Mouse (Mus musculus) urinary bladder, postnatal 10 days (tissue): ENCODE measurements around the gene Gabbr2.

Source experiments
- DNase-seq: peaks from one replicate; pipeline ENCODE4 v3.0.0; 2022; ENCODE audit warnings: low spot score

Gene Gabbr2

DNA sequence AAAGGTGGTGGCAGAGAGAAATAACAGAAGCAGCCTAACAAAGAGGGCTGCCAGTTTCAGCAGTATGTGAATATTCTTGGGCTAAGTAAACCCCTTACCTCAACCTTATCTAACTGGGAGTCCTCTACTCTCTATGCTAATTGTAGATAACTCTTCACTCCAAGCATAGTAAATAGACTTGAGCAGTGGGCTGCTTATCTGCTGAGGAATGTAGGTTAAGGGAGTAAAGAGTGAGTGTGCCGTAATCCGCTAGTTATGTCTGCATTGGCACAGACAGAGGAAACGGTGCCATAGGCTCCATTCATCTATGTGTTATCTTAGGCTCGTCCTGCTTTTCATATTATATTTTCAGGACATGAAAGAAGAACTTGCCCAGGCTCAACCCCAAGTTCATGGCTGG, 129.0 kb downstream of the Gabbr2 start:
- DNase-seq: no peak

DNA sequence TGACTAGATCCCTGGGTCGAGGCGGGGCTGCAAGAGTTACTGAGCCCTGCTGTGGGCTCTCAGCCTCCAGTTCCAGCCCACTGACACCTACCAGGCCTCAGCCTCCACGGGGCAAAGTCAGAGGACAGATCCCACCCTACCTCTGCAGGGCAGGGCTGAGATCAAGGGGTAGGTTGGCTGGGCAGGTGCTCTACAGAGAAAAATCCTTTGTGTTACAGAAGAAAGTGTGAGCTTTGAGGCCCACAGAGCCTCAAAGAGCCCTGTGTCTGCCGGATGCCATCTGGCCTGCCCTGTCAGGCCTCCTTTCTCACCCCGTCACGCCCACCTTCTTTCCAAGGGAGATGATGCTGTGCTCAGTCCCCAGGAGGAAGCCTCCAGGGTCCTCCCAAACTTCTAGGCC, 131.1 kb downstream of the Gabbr2 start:
- DNase-seq: no peak

DNA sequence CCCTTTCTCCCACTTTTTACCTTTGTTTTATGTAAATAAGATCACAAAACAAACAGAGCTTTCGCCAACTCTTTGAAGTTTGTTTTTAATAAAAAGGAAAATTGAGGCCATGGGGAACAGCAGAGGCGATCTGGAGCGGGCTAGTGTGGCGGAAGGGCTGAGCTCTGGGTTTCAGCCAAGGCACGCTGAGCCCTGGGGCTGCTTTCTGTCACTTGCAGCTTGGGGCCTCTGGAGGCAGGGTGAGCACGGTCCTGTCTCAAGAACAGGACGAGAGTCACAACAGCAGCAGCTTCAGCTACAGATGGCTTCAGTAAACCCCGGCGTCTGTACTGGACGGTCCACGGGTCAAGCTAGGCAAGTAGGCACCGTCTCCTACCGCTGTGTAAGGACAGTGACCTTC, 132.8 kb downstream of the Gabbr2 start:
- no peak for DNase-seq

DNA sequence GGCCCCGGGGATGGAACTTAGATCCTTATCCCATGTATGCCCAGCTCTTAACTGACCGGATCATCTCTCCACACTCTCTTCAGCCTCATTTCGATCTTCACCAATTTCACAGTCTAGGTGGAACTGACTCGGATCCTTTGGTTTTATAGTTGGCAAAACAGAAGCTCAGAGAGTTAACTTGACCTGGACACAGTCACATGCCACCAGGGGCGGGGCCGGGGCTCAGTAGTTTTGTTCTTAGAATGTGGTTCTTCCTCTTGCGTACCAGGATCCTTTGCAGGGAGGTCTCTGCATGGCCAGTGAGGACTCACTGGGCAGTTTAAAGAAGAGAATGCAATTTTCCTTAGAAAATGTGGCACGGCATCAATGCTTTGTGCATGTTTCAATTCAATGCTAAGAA, 135.5 kb downstream of the Gabbr2 start:
- no peak for DNase-seq

DNA sequence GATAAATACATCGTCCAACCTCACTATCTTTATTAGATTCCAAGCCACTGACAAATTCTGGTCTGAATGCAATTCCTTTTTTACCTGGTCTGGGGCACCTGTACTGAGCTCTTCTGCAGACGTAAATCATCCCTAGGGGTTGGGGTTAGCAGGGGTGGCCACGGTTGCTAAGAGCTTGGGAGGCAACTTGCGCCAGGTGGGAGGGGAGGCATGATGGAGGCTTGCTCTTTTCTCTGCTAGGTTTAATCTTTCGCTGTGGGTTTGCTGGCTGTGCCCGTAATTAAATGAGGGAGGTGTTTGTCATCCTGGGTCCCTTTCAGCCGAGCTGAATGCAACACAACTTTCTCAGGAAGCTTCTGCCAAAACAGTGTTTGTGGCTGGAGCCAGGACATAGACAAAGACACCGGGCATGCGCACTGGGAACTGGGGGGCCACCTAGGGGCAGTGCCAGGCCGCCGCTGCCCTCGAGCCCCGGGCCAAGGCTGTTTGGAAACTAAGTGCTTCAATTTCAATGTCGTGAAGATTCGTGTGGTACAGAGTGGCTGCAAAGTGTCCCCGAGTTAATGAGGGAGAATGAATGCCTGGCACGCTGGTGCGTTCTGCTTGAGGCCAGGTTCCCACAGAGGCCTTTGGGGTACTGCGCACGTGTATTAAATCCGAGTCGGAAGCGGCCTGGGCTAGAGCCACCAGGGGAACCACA, 136.8 kb downstream of the Gabbr2 start:
- no peak for DNase-seq

DNA sequence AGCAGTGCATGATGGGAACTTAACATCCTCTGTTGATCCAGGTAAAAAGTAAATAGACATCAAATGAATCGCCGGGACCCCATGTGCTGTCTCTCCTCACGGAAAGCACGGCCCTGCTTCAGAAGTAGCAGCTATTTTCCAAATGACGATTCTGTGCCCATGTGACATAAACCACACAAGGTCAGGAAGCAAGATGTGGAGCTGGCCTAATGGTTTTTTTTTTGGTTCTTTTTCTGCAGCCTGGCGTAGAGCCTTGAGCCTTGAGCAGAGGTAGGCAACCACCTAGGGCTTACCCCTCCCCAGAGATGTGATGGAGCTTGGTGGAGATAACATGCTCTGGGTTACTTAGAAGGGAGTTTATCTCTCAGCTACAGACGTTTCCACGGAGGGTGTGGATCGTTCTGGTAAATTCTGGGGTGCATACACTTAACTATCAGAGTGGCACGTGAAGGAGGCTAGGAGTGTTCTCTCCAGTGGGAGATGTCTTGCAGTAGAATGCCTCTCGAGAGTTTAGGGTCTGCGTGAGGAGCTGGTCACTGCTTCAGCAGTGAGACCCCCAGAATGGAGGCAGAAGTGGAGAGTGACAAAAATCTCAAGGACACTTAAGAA, 137.7 kb downstream of the Gabbr2 start:
- DNase-seq: no peak

DNA sequence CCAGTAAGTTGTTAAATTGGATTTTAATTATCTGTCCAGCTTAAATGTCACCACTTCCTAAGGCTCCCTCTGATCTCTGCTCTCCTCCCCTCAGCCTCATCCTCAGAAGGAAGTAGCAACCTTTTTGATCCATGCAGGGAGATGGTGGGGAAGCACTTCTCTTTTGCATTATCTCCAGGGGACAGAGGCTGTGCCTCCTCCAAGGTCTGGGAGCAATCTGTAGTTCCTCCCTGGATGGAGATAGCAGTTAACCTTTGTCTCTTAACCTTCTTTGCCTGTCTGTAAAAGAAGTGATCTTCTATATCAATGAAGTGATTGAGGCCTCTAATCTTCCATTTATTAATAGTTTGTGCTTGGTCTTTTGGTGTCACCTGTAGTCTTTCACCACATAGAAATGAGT, 143.9 kb downstream of the Gabbr2 start:
- no peak for DNase-seq

DNA sequence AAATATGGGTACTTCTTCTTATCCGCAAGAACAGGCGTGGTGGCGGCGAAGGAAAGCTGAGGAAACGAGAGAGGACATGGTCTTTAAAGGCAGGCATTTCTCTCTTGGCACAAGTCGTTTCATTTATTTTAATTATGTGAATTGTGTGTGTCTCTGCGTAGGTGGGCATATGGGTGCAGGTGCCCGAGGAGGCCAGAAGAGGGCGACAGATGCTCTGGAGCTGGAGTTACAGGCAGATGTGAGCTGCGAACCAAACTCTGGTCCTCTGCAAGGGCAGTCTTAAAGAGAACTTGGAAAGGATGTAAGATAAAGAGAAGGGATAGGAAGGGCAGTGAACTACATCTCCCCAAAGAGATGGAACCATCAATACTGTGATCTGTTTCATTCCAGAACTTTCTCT, 145.3 kb downstream of the Gabbr2 start:
- DNase-seq: no peak

DNA sequence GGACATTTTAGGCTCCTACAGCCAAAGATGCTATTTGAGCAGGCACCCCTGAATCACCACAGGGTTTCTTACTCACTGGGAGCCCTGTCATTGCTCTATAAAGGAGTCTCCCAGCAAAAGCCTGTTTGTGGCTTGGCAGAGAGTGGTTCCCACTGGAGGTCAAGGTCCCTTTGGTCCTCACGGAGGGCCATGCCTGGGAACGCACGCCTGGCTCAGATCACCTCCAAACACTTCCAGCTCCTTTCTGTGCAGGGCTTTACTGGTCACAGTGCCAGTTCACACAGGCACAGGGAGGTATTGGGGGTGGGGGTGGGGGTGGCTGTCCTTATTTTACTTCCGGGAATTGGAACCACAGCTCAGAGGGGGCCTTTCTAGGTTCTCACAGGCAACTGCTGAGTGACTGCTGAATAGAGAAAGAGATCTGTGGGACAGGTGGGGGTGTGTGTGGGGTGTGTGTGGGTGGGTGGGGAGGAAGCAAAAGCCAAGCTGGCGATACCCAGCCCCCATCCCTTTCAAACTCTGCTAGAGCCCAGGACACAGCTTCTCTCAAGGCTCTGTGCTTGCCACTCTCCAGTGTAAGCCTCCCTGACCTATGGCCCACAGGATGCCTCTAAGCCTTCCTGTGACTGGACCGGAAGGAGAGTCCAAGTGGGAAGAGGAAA, 146.6 kb downstream of the Gabbr2 start:
- DNase-seq: no peak

DNA sequence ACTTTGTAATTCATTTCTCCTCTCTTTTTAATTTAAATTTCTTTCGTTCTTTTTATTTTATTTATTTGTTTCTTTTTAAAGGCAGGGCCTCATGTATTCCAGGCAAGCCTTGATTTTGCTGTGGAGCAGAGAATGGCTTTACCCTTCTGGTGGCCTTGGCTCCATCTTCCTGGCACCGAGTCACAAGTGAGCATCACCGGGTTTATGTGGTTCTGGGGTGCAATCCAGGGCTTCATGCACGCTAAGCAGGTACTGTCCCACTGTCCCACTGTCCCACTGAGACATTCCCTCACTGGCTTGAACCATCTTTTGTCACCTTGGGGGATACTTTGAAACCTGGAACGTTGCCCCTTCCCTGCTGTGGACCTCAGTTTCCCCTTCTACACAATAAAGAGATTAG, 147.1 kb downstream of the Gabbr2 start:
- DNase-seq: no peak

DNA sequence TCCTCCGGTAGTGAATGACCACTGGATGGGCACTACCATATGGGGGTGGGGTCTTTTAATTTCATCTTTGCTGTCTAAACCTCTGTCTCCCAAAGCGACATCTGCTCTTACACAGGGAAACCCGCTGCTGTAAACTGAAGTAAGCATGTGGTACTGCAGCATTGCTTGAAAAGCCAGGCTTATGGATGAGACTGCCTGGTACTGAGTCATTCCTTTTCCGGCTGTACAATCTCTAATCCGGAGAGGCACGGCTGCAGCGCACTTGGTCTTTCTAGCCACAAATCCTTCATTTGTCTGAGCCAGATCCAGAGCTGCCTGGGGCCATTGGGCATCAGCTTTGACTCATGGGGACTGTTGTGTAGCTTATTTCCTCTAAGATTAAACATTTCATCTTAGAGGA, 149.1 kb downstream of the Gabbr2 start:
- DNase-seq: no peak

DNA sequence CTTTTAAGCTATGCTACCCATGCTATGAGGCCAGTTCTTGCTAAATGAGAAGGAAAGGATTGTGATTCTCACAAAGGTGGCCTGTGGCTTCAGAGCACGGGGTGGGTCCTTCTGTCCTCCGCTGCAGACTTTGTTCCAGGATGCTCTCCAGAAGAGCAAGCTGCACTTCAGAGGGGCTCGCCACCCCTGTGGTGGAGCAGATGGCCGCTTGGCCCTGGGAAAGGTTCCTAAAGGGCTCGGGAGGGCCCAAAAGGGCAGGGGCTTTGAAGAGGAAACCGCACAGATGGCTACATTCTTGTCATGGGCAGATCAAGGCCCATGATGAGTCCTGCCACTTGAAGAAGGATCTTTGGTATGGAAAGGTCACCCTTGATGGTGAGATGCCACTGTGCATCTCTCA, 151.5 kb downstream of the Gabbr2 start:
- no peak for DNase-seq

DNA sequence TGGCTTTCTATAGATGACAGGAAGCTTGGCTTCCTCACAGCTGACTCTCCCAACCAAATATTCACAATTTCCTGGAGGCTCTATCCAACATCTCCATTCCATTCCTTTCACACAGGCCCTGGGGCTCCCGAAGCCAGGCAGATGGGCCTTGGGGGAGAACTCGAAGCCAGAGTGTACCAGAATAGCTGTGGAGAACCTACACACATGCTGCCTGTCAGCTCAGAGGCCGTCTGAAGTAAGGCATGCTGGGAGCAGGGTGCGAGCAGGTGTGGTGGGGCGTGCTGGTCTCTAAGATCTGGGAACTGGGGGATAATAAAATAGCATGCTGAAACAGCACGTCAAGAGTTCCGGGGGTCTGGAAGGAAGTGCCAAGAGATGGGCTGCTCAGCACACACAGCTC, 154.3 kb downstream of the Gabbr2 start:
- DNase-seq: no peak

DNA sequence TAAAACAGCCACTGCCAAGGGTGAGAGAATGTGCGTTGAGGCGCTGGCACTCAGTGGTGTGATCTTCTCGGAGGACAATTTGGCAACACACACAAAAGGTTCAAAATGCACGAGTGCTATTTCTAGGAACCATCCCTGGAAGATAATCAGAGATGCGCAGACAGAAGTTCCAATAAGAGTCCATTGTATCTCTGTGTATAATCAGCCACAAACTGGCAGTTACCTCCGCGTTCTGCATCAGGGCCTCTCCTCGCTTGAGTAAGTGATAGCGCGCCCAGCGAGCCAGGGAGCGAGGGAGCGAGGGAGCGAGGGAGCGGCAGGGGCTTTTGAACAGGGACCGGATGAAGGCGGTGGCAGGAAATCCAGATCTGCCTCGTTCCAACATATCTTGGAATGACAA, 155.6 kb downstream of the Gabbr2 start:
- DNase-seq: no peak

DNA sequence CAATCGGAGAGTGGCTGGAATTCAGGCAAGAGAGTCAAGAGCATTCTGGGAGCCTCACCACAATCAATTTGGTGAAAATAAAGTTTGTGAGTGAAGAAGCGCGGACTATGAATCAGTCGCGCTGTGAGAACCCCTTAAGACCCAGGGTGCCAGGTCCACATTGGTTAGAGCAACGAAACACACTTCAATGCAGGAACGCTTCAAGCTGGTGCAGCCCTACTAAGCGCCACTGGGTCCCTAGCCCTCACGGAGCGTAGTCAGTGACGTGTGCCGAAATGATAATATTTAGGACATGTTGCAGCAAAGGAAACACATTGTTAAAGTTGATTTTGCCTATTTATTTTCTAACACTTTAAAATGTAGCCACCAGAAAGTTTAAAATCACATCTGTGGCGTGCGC, 156.6 kb downstream of the Gabbr2 start:
- no peak for DNase-seq

DNA sequence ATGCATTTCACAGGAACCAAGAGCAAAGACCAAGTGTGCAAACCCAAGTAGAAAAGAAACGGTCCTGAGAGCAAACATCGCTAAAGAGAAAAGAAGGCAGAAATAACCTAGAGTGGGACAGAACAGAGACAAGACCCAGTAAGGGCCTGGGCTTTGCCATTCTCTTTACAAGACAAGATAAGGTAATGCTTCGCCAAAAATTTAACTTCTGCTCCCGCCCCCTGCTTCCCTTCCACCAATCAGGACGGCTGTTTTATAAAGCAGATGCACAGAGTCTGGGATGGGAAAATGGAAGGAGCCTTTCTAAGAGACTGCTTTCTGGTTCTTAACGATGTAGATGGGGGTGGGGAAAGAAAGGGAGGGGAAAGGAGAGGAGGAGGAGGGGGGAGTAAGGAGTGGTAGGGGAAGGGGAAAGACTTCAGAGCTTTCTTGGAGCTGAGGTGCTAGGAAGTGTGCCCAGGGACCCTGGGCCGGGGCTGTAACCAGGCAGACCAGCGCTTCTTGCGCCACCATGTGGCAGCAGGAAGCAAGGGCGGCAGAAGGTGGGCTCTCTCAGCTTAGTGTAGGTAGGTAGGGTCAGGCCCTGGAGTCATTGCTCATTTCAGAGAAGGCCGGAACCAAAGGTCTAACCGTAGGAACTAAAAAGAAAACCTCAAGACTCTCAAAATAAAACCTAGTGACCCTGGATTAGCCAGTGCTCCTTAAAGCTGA, 158.7 kb downstream of the Gabbr2 start:
- no peak for DNase-seq

DNA sequence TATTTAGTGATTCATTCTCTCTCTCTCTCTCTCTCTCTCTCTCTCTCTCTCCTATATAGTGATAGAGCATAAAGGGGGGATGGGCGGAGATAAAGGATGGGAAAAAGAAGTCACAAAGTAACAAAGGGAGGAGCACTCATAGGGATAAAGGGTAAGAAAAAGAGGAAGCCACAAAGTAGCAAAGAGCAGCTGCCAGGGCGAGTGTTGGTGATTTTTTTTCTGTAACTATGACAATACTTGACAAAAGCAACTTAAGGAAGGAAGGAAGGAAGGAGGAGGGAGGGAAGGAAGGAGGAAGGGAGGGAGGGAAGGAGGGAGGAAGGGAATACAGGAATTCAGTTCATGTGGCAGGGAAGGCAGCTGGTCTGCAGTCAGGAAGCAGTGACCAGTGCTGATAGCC, 162.0 kb downstream of the Gabbr2 start:
- no peak for DNase-seq

DNA sequence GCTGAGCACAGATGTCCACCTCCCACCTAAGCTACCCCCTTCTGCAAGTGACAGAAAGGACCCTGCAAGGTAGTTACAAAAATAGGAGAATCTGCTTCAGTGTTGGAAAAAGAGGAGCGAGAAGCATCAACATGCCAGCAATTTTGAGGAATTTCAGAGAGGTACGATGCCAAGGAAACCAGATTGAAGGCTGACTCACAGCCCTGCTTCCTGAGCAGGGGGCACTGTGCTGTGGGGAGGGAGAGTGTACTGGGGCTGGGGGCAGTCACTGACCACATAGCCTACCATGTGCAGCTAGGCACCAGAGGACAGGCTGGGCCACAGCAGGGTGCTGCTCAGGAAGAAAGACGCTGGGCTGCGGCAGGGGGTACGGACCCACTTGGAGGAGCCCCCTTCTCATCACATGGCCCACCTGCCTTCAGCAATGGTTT, 163.5 kb downstream of the Gabbr2 start:
- DNase-seq: no peak

DNA sequence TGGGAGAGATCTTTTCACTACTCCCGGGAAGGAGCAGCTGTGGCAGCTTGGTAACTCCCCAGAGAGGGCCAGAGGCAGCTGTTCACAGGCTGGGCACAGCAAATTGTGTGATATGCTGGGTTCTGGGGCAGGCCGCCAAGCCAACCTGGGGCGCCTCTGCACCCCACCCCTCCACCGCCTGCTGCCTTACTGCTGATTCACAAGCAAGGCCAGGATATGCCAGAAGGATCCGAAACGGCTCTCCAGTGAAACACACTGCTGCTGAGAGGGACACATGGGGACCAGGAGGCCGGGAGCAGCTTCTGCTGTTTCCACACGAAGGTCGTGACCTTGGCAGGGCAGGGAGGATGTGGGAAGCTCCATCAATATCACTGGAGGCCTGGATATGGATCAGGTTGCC, 164.2 kb downstream of the Gabbr2 start:
- DNase-seq: no peak

DNA sequence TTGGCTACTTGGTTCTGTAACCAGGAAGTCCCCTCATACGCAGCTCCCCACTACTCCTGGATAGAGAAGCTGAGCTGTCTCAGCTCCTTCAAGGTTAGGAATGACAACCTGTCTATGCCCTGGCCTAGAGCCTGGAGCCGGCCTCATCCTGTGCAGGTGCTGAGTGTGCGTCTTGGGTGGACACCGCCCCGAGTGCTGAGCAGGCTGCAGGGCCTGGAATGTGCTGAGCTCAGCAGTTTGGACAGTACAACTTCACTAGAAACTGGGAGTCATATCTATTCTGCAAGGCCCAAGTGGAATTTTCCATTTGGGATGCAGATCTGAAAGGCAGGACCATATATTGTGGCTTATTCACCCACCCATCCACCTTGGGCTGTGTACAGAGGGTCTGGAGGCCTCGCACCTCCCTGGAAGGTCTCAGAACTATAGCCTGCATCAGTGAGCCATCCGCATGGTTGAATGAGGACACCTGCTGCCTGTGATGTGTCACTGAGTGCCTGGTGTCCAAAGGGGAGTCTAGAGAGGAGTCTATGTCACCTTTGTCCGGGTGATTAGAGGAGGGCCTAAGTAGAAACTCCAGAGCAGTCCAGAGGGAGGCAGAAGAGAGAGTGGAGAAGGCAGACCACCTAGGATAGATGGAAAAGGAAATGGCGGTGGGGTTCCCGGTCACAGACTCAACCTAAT, 165.7 kb downstream of the Gabbr2 start:
- DNase-seq: no peak

DNA sequence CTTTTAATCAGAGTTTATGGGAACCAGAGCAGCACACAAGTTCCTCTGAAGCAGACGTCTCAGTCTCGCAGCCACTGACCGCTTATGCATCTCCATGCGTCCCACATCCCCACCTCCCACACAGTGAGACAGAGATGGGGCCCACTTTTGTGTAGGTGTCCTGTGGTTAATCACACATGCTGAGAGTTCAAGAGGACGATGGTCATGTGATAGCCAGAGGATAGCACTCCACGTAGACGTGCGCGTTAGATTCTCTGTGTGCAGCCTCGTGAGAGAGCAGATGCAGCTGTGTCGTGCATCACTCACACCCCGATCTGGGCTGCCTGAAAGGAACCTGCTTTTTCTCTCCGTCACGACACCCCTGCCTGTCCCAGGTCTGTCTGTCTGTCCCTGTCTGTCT, 167.9 kb downstream of the Gabbr2 start:
- no peak for DNase-seq

DNA sequence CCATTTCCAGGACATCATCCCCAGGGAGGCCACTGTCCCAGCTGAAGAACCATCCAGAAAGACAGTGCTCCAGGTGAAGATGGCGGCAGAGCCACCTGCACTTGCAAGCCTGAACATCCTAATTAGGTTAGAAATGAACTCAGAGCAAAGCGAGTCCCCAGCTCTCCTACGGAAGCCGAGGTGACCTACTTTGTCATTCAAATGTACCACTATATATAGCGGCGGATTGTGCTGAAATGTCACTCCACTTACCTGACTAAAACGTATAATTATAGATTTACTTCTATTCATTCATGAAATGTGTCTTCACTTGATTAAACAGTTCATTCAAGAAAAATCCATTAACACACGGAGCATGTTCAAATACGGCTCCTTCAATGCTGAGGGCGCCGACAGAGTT, 170.0 kb downstream of the Gabbr2 start:
- DNase-seq: no peak

DNA sequence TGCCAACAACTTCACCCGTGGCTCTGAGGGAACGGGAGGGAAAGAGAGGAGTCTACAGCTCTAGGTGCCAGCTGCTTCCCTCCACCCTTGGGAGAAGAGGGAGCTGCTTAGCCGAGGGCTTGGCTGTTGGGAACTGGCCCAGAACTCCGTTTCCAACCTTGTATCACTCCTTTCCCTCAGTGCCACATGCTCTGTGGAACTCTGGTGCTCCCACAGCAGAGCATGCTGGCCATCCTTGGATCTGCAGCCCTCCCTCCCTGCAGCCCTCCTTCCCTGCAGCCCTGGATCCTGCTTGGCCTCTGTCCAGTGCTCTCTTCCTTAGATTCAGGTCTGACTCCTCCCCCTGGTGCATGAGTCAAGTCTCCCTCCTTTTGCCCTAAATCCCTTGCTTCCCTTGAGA, 176.7 kb downstream of the Gabbr2 start:
- DNase-seq: no peak
